Mouse (Mus musculus): ENCODE data around the gene Spata5.
"Not testable (repeated sequence)": the region's sequence is repeated elsewhere in the genome, so short reads cannot be mapped to it uniquely, and the experiment has no call there.

Gene Spata5

DNA sequence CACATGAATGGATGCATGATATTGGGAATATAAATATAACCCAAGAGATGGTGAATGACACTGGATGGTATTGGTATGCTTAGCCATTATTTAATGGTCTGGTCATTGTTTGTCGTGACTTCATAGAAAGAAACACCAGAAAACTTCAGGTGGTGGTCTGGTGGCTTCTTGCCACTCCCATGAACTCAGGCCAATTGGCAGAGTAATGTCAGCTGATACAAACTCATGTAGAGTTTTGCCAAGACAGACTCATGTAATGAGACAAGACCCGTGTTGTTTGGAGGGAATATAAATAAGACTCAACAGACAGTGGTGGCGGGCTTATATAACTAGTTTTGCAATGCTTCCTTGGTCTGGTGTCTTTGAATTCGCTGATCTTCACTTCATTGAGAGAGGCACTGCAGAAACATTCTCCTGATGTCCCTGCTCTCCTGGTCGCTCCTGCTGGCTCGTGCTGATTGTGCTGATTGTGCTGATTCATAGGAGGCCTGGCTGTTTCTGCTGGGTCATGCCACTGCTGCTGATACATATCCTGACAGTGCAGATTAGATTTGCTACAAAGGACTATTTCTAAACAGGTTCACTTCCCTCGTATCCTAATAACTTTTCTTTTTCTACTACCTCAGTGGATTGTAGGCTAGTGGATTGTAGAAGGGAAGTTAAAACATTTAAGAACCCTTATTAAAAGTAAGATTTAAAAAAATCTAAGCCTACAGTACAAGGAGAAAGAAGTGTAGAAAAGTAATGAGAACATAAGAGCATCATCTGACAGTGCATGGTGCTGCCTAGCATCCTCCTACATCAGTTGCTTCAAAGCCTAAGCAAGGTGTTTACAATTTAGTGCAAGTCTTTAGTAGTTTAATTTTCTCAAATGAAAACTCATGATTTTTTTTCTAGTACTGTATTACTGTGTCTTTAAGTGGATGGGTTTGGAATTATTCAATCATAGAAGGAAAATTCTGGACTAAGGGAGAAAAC, 90.6 kb downstream of the Spata5 start:
- DNase-seq (ENCODE audit: low read depth): no peak

DNA sequence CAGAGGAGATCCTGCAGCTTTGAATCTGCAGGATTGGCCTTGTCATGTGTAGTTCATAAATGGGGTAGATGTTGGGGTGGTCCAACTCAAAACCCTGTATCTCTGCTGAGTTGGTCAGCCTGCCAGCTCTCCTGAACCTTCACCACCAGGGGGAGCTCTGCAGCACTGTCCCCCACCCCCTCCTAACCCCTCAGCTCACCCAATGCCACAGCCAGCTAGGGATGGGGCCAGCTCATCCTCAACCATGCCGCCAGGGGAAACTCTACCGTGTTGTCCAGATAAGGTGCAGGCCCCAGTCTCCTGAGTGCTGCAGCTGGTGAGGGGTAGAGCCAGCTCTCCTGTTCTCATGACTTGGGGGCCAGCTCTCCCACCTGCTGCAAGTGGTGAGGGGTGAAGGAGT, 95.8 kb downstream of the Spata5 start:
- DNase-seq (ENCODE audit: low read depth): peak; percentile 66

DNA sequence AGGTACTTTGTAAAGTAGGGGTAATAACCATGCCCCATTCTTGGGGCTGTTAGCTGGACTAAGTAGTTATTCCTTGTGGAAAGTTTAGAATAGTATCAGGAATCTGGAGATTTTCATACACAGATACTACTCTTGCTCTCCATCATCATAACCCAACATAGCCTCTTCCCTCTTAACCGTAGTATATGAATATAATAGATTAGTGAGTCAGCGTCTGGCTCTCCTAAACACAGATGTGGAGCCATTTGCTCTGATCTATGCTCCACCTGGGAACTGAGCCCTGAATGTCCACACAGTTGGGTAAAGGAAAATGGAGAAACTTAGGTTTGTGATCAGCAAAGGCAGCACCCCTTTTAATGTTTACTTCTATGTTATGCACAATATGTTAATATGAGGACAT, 96.7 kb downstream of the Spata5 start:
- no peak for DNase-seq (ENCODE audit: low read depth)

DNA sequence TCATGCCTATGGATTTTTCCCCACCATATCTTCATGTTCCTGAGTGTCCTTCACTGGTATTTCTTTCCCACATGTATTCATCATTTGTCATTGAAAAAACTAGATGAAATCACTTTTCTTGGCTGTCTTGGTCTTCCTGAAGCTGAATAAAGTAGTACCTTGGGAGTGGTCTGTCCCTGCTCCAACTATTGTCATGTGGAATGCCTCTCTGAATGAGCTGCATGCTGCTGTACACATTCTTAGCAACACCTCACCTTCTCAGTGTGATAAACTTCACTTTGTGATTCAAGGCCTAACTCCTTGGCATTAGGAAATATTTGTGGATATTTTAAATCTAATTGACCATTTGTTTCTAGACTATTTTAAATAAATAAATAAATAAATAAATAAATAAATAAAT, 98.9 kb downstream of the Spata5 start:
- DNase-seq (ENCODE audit: low read depth): no peak

DNA sequence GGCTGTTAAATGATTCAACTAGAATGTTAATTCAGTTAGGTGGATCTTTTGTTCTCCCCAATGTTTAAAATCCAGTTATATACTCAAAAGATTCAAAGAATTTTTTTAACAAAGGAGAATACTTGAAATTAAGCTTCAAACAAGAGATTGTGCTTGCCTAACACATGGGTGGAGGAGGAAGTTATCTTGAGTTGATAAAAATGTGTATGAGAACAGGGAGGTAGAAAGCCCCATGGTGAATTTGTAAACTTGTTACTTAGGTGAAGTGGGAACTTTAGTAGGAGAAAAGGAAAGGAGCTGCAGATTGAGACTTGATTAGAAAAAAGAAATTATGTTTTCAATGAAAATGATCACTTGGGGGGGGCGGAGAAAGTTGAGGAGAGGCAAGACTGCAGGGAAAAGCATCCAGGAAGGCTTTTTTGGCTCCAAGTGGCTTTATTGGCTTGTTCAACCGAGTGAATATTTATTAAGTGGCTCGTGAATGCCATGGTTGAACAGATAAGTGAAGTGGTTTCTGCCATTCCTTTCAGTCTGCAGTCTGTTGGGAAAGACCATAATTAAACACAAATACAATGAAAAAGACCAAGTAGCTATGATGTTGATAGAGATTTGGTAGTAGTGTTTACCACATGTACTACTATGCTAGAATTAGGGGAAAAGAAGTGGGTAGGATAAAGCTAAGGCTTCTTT, 100.8 kb downstream of the Spata5 start:
- DNase-seq (ENCODE audit: low read depth): no peak

DNA sequence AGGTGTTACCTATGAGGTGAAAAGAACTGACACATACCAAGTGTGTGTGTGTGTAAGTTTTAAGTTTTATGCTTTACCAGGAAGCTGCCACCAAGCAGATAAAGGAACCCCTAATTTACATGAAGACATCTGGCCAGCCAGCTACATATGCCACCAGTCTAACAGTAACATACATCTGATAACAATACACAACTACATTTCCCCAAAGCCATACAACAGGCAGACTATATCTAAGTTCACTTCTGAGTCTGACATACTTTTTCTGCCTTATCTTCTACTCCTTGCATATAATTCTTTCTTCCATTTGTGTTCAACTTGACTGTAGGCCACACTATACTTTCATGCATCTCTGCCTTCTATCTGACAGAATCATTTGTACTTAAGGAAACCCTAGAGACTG, 112.4 kb downstream of the Spata5 start:
- no peak for DNase-seq (ENCODE audit: low read depth)

DNA sequence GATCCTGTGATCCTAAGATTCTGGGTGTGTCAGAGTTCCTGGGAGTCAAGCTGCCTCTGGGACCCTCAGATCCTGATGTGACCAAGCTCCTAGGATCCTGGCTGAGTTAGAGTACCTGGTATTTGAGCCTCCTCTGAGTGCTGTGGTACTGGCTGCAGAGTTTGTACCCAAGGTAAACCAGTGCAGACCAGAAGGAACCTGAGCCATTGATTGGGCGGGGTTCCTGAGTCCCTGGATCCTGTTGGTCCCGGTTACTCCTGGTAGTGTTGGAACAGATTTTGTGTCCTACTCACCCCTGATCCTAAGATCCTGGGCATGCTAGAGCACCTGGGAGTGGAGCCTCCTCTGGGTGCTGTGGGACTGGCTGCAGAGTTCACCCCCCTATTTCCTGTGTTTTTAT, 121.0 kb downstream of the Spata5 start:
- not testable (repeated sequence) for DNase-seq (ENCODE audit: low read depth)

DNA sequence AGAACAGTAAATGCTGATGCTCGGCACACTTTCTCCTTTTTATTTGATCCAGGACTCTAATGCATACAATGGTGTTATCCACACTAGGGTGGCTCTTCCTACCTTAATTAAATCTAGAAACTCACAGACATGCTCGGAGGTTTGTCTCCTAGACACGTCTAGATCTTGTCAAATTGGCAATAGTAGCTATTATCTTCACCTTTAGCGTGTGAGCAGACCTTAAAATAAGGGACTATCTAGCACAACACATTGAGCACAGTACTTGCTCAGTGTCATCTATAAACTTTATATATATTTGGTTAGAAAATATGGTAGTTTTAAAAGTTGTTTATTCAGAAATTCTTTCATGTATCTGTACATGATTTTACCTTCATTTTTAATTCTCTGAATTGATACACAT, 126.7 kb downstream of the Spata5 start:
- DNase-seq (ENCODE audit: low read depth): no peak

DNA sequence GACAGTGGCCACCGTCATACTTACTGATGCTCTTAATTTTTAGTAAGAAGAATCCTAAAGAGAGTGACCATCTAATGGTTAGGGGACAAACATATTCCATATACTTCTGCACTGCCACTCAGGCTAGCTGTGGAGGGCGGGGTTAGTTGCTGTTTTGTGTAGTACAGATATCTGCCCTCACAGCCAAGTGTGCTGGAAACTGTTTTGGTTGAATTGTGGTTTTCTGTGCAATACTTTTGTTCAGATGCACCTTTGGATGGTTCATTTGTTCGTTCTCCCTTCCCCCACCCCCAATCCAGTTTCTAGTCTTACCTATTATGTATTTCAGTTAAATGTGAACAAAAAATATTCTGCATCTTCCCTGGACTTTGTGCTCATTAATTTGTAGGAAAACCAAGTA, 130.5 kb downstream of the Spata5 start:
- DNase-seq (ENCODE audit: low read depth): no peak

DNA sequence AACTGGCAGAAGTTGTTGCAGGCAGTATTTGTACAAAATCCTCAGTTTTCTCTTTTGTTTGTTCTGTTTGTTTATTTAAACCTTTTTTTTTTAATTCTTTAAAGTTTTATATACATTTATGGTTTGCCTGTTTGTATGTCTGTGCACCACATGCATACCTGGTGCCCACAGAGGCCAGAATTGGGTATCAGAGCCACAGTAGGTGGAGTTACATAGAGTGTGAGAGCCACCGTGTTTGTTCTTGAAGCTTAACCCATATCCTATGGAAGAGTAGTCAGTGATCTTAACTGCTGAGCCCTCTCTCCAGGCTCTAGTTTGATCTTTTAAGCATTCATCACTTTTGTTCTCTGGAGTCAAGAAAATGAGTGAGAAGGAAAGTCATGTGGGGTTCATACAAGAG, 130.9 kb downstream of the Spata5 start:
- DNase-seq (ENCODE audit: low read depth): no peak

DNA sequence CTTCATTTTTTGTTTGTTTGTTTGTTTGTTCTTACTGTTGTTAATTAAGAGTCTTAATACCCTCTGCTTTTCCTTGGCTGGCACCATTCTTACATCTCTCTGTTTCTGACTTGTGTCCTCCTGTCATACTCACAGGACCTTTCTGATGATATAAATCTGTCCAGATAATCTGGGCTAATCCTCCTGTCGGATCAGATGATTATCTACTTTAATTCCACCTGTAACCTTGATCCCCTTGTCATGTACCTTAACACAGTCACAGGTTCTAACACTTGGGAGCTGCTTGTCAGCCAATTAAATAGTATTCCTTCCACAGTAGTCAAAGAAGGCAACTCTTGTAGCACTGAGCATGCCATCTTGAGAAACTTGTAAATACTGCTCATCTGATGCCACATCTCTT, 131.8 kb downstream of the Spata5 start:
- DNase-seq (ENCODE audit: low read depth): no peak

DNA sequence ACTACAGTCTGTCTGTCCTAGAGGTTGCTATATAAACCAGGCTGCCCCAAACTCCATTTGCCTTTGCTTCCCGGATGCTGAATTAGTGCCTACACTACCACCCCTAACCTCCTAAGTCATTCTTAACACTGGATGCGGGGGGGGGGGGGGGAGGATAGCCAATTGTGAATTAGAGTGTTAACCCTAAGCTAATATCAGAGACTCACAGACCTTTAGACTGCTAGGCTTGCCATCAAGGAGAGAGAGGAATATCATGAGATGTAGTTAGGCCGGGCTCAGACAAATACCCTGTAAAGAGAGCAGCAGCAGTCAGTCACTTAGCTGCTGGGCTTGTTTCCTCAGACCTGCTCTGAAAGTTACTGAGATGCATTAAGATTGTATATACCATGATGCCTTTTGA, 132.5 kb downstream of the Spata5 start:
- DNase-seq (ENCODE audit: low read depth): no peak

DNA sequence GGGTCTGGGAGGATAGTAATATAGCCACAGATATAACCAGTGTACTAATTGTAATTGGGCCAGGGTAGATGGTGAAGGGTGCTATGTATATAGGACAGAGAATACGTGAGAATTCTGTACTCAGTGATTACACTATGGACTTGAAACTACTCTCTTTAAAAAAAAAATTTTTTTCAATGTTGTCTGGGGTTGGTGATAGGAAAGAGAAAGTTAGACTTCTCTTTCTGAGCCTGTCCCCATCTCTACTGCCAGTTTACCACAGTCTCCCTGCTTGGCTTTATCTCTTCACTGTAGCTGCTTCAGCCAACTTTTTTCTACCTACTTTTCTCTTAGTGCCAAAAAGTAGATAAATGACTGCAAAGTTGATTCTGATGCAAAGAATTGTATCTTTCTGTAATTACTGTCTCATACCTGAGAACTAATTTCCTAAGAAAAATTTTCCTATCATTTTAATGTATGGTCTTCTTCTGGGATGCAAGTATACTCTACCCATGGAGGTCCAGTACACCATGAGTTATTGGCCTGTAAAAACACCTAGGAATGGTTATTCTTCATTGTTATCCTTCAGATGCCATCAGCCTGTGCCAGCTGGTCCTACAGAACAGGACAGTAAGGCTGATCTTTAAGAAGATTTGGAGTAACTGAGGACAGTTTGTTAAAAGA, 133.8 kb downstream of the Spata5 start:
- DNase-seq (ENCODE audit: low read depth): no peak

DNA sequence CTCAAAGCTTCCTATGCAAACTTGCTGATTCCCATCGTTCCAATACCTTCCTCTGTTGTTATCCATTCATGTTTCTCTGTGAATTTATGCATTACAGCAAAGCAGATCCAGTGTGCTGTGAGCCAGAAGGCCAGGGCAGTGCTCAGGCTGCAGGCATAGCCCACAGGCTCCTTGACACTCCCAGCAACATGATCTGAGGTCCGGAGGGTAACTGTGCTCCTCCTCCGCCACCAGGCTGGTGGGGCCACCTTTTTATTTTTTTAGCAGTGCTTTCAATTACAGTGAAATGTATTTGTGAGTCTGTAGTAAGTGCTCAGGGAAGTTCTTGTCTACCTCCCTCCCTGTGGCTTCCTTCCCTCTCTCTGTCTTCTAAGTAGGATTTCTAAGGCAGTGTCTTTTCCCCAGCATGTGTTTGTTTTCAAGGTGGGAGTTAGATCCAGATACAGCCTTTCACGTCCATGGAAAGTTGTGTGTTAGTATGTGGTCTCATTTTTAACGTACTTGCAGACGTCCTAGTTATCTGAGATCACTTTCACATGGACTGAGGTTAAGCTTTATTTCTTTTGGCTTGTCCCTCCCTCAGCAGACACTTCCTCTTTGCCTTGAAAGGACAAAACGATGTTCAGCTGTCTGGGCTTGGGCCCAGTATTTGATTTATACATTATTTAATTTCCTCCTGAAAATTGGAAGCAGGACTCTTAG, 136.9 kb downstream of the Spata5 start:
- DNase-seq (ENCODE audit: low read depth): no peak

DNA sequence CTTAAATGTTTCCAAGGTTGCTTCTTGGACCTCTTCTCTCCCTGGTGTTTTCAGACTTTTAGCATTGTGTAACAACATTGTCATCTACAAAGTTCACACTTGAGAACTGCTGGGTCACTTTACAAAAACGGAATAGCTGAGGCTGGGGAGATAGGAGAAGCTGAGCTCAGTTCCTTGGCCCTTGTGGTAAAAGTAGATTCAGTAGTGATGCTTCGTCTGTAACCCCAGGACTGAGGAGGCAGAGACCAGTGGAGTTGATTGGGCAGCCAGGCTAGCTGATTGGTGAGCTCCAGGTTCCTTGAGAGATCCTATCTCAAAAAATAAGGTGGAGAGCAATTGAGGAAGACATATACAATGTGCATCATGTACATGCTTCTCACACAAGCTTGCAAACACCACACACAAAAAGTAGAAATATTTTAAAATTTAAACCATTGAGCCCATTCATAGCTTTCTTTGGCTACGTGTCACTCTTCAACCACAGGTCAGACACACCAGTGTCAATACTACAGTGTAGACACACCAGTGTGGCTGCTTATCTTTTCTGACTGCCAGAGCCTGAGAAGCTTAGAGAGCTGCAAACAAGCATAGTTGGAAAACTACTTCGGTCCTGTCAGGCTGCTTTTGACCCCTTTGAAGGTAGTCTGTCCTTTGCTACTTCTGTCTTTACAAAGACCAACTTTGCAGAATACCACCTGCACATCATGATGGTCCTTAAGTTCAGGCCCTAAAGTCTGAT, 138.2 kb downstream of the Spata5 start:
- no peak for DNase-seq (ENCODE audit: low read depth)

DNA sequence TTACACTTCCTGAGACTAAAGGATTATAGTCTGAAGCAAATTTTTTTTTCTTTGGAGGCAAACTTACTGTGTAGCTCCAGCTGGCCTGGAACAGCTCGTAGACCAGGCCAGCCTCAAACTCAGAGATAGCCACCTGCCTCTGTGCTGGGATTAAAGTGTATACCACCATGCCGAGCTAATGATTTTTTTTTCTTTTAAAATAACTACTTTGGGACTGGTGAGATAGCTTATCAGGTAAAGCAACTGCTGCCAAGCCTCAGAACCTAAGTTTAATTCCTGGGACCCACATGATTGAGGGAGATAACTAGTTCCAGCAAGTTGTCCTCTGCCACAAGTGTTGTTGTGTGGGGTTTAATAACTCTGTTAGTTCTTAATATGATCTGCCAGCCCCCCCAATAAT, 139.6 kb downstream of the Spata5 start:
- no peak for DNase-seq (ENCODE audit: low read depth)

DNA sequence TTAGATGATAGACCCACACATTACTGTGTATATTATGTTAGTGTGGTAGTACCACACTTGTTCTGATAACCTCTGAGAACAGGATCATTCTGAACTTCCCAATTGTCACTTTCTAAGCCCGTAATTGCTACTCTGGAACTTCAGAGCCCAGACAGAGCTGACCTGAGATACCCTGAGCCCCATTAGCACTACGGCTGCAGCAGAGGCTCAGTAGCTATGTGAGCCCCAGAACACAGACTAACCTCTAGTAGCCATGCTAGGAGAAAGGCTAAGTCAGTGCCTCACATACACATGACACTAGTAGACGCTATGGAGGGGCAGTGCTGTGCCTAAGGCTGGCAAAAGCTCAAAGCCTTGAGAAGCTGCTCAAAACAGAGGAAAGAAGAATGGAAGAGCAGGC, 141.8 kb downstream of the Spata5 start:
- no peak for DNase-seq (ENCODE audit: low read depth)

DNA sequence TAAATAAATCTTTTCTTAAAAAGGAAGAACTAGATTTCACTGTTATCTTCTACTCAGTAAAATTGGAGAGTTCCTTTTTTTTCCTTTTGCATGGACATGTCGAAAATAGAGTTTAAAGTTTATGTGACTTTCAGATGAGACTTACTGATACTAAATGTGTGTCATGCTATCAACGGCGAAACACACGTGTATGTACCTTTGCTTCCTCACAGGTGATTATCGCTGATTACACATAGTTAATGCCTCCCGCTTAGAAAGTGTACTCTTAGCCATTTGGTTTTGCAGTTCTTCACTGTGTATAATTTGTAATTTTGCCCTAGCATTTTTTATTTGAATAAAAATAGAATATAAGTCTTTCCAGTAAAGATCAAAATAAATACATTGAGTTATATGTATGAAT, 146.4 kb downstream of the Spata5 start:
- no peak for DNase-seq (ENCODE audit: low read depth)

DNA sequence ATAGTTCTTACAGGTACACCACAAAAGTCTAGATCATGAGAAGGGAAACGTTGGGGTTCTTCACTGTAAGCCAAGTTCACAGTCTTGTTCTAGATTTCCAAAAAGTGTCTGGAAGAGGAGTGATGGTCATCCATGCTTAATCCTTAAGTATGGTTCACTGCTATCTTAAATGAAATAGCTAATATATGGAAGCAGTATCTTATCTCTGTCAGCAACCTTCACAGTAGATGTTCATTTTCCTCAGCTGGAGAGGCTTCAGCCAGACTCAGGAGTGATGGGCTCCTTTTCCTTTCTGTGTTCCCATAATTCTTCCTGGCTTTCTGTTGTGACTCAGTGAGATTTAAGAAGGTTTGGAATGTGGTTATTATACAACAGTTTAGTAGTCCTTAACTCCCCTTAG, 147.8 kb downstream of the Spata5 start:
- DNase-seq (ENCODE audit: low read depth): no peak

DNA sequence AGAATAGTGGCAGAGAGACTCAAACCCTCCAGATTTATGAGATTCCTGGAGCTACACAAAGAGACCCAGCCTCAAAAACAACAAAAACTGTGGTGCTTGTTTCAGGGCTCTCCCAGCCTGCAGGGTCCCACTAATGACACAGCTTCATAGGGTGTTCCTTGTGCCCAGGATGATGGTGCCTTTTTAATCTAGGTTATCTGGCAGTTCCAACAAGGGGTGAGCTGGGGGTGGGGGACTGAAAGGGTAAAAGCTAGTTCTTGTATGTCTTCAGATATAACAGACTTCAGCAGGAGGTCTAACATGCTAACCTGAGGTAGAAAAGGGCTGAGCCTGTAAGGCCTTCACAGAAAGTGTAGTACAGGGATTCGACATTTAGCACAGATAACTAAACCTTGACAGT, 149.1 kb downstream of the Spata5 start:
- DNase-seq (ENCODE audit: low read depth): no peak
